Mouse (Mus musculus) cortical plate, adult 2 months (tissue): ENCODE measurements around the gene Eras.

Experiments
- CTCF ChIP-seq: fragments of 200-500 bp; IDR thresholded peaks from 2 replicates; pipeline ENCODE4 v1.5.1; 2011; ENCODE audit warnings: mild to moderate bottlenecking, control low read depth, low read length; ENCODE audit not compliant: insufficient read depth; ENCODE audit errors: extremely low read depth
- POLR2A ChIP-seq: fragments of 200-500 bp; IDR thresholded peaks from 2 replicates; pipeline ENCODE4 v1.6.1; 2011; ENCODE audit warnings: mild to moderate bottlenecking, low read length, control low read depth; ENCODE audit not compliant: insufficient read depth; ENCODE audit errors: extremely low read depth

- TF ChIP-seq POLR2A (no peak), CTCF (no peak)
Measured at GRCm38 (mm10) chrX:7968226-7968625, 39.8 kb upstream of the Eras start.
